Mouse (Mus musculus): ENCODE measurements around the gene Rragc.

Rragc gene

GRCm38 (mm10) chr4:123956703-123957491 is 39.7 kb downstream of the Rragc start:
- DNase-seq, result peak; percentile 86 to 92

- no peak for DNase-seq
These were observed 40.2 kb downstream of the Rragc start for GRCm38 (mm10) chr4:123957492-123957808.

GRCm38 (mm10) chr4:123957891-123958290 is 40.6 kb downstream of the Rragc start:
- no peak for DNase-seq

GRCm38 (mm10) chr4:123960955-123961354 is 43.7 kb downstream of the Rragc start:
- DNase-seq, result no peak

DNA sequence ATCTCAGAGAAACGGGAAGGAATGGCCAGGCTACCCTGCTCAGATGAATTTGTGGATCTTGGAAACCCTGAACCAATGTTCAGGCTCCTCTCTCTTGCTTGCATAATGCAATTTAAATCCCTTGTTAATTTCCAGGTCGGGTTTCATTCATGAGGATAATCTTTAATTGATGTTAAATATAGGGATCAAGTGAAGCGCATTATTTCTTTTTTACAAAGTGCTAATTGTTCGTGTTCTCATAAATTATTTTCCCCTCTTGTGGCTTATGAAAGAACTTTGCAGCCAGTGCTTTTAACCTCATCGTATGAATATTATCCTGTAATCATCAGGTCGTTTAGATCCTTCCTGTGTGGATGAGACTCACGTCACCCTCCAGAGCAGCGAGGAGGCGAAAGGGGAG is 45.5 kb downstream of the Rragc start:
- no peak for DNase-seq

- DNase-seq, result no peak
These were observed 51.5 kb downstream of the Rragc start for GRCm38 (mm10) chr4:123968663-123969321.

DNA sequence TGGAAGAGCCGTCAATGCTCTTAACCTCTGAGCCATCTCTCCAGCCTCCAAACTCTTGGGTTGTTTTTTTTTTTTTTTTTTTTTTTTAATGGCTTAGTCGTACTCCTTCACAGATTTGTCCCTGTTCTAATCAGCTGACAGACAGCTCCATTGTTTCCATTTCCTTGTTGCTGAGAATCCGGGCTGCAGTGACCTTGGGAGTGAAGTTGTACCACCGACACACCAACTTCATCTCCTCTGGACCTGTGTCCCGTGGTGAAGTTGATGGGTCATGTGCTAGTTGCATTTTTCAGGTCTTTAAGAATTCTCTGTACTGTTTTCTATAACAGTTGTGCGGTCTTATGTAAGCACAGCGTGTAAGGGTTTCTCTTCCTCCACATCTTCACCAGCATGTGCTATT is 52.2 kb downstream of the Rragc start:
- DNase-seq, result no peak

- no peak for DNase-seq
These were observed 53.8 kb downstream of the Rragc start for GRCm38 (mm10) chr4:123971059-123971458.

GRCm38 (mm10) chr4:123972423-123973049 is 55.3 kb downstream of the Rragc start:
- no peak for DNase-seq

GRCm38 (mm10) chr4:123982105-123982504 is 64.9 kb downstream of the Rragc start:
- no peak for DNase-seq
